Mouse (Mus musculus): ENCODE data around the gene Hist1h1d.

- TF ChIP-seq CTCF (IDR thresholded peaks at IDR 0.05), result no peak
- peak; percentile 57 for TF ChIP-seq POLR2A (IDR thresholded peaks at IDR 0.05; ENCODE audit: insufficient read depth, low read depth, low read length)
Measured at GRCm38 (mm10) chr13:23585029-23585441, 32.0 kb downstream of the Hist1h1d start.
